Mouse (Mus musculus) left cerebral cortex, adult 11 months (tissue): ENCODE results near the gene Lyl1.
"Not testable (repeated sequence)": the region's sequence is repeated elsewhere in the genome, so short reads cannot be mapped to it uniquely, and the experiment has no call there.

Experiments used
- DNase-seq: peaks from one replicate; pipeline ENCODE4 v3.0.0; 2022; ENCODE audit warnings: low spot score

Gene Lyl1

GRCm38 (mm10) chr8:84668731-84669485 lies 32.3 kb upstream of the Lyl1 start:
- no peak for DNase-seq

GRCm38 (mm10) chr8:84670295-84671006 lies 30.8 kb upstream of the Lyl1 start:
- not testable (repeated sequence) for DNase-seq

GRCm38 (mm10) chr8:84677305-84677704 lies 24.0 kb upstream of the Lyl1 start:
- DNase-seq: no peak

- no peak for DNase-seq
These were observed 19.8 kb upstream of the Lyl1 start for GRCm38 (mm10) chr8:84681476-84681875.

- no peak for DNase-seq
These were observed 19.0 kb upstream of the Lyl1 start for GRCm38 (mm10) chr8:84682257-84682656.

GRCm38 (mm10) chr8:84684537-84684936 lies 16.7 kb upstream of the Lyl1 start:
- no peak for DNase-seq

GRCm38 (mm10) chr8:84686191-84687002 lies 14.9 kb upstream of the Lyl1 start, which contains the start of gene Trmt1:
Gene Trmt1, plus strand, starts transcription at chr8:84686307.
- no peak for DNase-seq

- DNase-seq: no peak
These were observed 14.1 kb upstream of the Lyl1 start for GRCm38 (mm10) chr8:84687003-84687704.

GRCm38 (mm10) chr8:84687705-84688100 lies 13.6 kb upstream of the Lyl1 start, which contains the start of gene Nacc1:
Gene Nacc1, minus strand, starts transcription at chr8:84687862.
- peak; percentile 68 for DNase-seq

- peak; percentile 86 for DNase-seq
These were observed 12.0 kb upstream of the Lyl1 start for GRCm38 (mm10) chr8:84689091-84689915.

- no peak for DNase-seq
These were observed 7.9 kb upstream of the Lyl1 start for GRCm38 (mm10) chr8:84693332-84693731.

- no peak for DNase-seq
These were observed 6.1 kb upstream of the Lyl1 start for GRCm38 (mm10) chr8:84695140-84695539.

GRCm38 (mm10) chr8:84697166-84698130 lies 3.8 kb upstream of the Lyl1 start:
- no peak for DNase-seq

- no peak for DNase-seq
These were observed 3.0 kb upstream of the Lyl1 start for GRCm38 (mm10) chr8:84698288-84698687.

GRCm38 (mm10) chr8:84698929-84699401 lies 2.3 kb upstream of the Lyl1 start:
- no peak for DNase-seq

- DNase-seq: no peak
These were observed 1.4 kb upstream of the Lyl1 start for GRCm38 (mm10) chr8:84699861-84700322.

- no peak for DNase-seq
These were observed 731 bp upstream of the Lyl1 start for GRCm38 (mm10) chr8:84700526-84700925.

- no peak for DNase-seq
These were observed 1.3 kb downstream of the Lyl1 start for GRCm38 (mm10) chr8:84702561-84702960.

GRCm38 (mm10) chr8:84702963-84703465 lies 1.8 kb downstream of the Lyl1 start:
- no peak for DNase-seq
